Mouse (Mus musculus): ENCODE results near the gene Actr6. TPM values are rescaled to one million over a fixed set of nuclear protein-coding genes. Genes with fewer than 3 reads are reported as not detected.

Actr6 gene
- polyA plus RNA-seq, 1 experiment: 9.0 TPM

- TF ChIP-seq CTCF (IDR thresholded peaks at IDR 0.05; ENCODE audit: control insufficient read depth, insufficient read depth, insufficient replicate concordance, low read depth, low read length): no peak
- TF ChIP-seq POLR2A (IDR thresholded peaks at IDR 0.05; ENCODE audit: control insufficient read depth, low read depth, low read length): no peak
- Histone ChIP-seq H3K4me1 (ENCODE audit: control insufficient read depth, insufficient read depth, low read length) (no peaks in the 10 kb centered on the region; the same call in 1 of the 2 replicates), H3K27ac (ENCODE audit: control insufficient read depth, insufficient read depth, low read depth, low read length) (no peak overlapping the region), H3K27me3 (ENCODE audit: control insufficient read depth, insufficient read depth, low read length) (no peaks in the 10 kb centered on the region), H3K4me3 (ENCODE audit: control insufficient read depth, low read depth, low read length) (no peak overlapping the region), H3K36me3 (ENCODE audit: control insufficient read depth, insufficient read depth, low read length) (no peaks in the 10 kb centered on the region)
Measured at GRCm38 (mm10) chr10:89764457-89765121, 32.5 kb upstream of the Actr6 start.

- TF ChIP-seq CTCF (IDR thresholded peaks at IDR 0.05; ENCODE audit: control insufficient read depth, insufficient read depth, insufficient replicate concordance, low read depth, low read length): no peak
- H3K4me3 ChIP-seq (ENCODE audit: control insufficient read depth, low read depth, low read length): no peak overlapping the region
- H3K36me3 ChIP-seq (ENCODE audit: control insufficient read depth, insufficient read depth, low read length): no peaks in the 10 kb centered on the region
- H3K4me1 ChIP-seq (ENCODE audit: control insufficient read depth, insufficient read depth, low read length): no peaks in the 10 kb centered on the region
- no peak overlapping the region for H3K27ac ChIP-seq (ENCODE audit: control insufficient read depth, insufficient read depth, low read depth, low read length)
- no peaks in the 10 kb centered on the region for H3K27me3 ChIP-seq (ENCODE audit: control insufficient read depth, insufficient read depth, low read length)
Measured at GRCm38 (mm10) chr10:89760772-89761171, 28.7 kb upstream of the Actr6 start.

- Histone ChIP-seq H3K4me3 (ENCODE audit: control insufficient read depth, low read depth, low read length) (no peak overlapping the region), H3K27ac (ENCODE audit: control insufficient read depth, insufficient read depth, low read depth, low read length) (no peak overlapping the region), H3K36me3 (ENCODE audit: control insufficient read depth, insufficient read depth, low read length) (no peaks in the 10 kb centered on the region), H3K4me1 (ENCODE audit: control insufficient read depth, insufficient read depth, low read length) (no peaks in the 10 kb centered on the region), H3K27me3 (ENCODE audit: control insufficient read depth, insufficient read depth, low read length) (no peaks in the 10 kb centered on the region)
- no peak for TF ChIP-seq POLR2A (IDR thresholded peaks at IDR 0.05; ENCODE audit: control insufficient read depth, low read depth, low read length)
- TF ChIP-seq CTCF (IDR thresholded peaks at IDR 0.05; ENCODE audit: control insufficient read depth, insufficient read depth, insufficient replicate concordance, low read depth, low read length): no peak
Measured at GRCm38 (mm10) chr10:89755231-89755630, 23.1 kb upstream of the Actr6 start.

- no peak overlapping the region for H3K4me3 ChIP-seq (ENCODE audit: control insufficient read depth, low read depth, low read length)
- TF ChIP-seq CTCF (IDR thresholded peaks at IDR 0.05; ENCODE audit: control insufficient read depth, insufficient read depth, insufficient replicate concordance, low read depth, low read length): no peak
- TF ChIP-seq POLR2A (IDR thresholded peaks at IDR 0.05; ENCODE audit: control insufficient read depth, low read depth, low read length): no peak
- H3K27ac ChIP-seq (ENCODE audit: control insufficient read depth, insufficient read depth, low read depth, low read length): no peak overlapping the region
- no peaks in the 10 kb centered on the region for H3K36me3 ChIP-seq (ENCODE audit: control insufficient read depth, insufficient read depth, low read length)
- no peaks in the 10 kb centered on the region for H3K27me3 ChIP-seq (ENCODE audit: control insufficient read depth, insufficient read depth, low read length)
- peaks cover 3% of the 10 kb centered on the region for H3K4me1 ChIP-seq (ENCODE audit: control insufficient read depth, insufficient read depth, low read length)
Measured at GRCm38 (mm10) chr10:89751069-89751468, 19.0 kb upstream of the Actr6 start.

GRCm38 (mm10) chr10:89748619-89749018, 16.5 kb upstream of the Actr6 start:
- no peaks in the 10 kb centered on the region for H3K27me3 ChIP-seq (ENCODE audit: control insufficient read depth, insufficient read depth, low read length)
- no peak overlapping the region for H3K27ac ChIP-seq (ENCODE audit: control insufficient read depth, insufficient read depth, low read depth, low read length)
- TF ChIP-seq POLR2A (IDR thresholded peaks at IDR 0.05; ENCODE audit: control insufficient read depth, low read depth, low read length) (no peak), CTCF (IDR thresholded peaks at IDR 0.05; ENCODE audit: control insufficient read depth, insufficient read depth, insufficient replicate concordance, low read depth, low read length) (no peak)
- H3K36me3 ChIP-seq (ENCODE audit: control insufficient read depth, insufficient read depth, low read length): no peaks in the 10 kb centered on the region
- peaks cover 3% of the 10 kb centered on the region for H3K4me1 ChIP-seq (ENCODE audit: control insufficient read depth, insufficient read depth, low read length)
- no peak overlapping the region for H3K4me3 ChIP-seq (ENCODE audit: control insufficient read depth, low read depth, low read length)

GRCm38 (mm10) chr10:89747911-89748310, 15.8 kb upstream of the Actr6 start:
- H3K4me3 ChIP-seq (ENCODE audit: control insufficient read depth, low read depth, low read length): no peak overlapping the region
- H3K36me3 ChIP-seq (ENCODE audit: control insufficient read depth, insufficient read depth, low read length): no peaks in the 10 kb centered on the region
- H3K27me3 ChIP-seq (ENCODE audit: control insufficient read depth, insufficient read depth, low read length): no peaks in the 10 kb centered on the region
- TF ChIP-seq CTCF (IDR thresholded peaks at IDR 0.05; ENCODE audit: control insufficient read depth, insufficient read depth, insufficient replicate concordance, low read depth, low read length): no peak
- TF ChIP-seq POLR2A (IDR thresholded peaks at IDR 0.05; ENCODE audit: control insufficient read depth, low read depth, low read length): no peak
- H3K4me1 ChIP-seq (ENCODE audit: control insufficient read depth, insufficient read depth, low read length): peaks cover 3% of the 10 kb centered on the region
- H3K27ac ChIP-seq (ENCODE audit: control insufficient read depth, insufficient read depth, low read depth, low read length): no peak overlapping the region

GRCm38 (mm10) chr10:89747221-89747905, 15.3 kb upstream of the Actr6 start:
- Histone ChIP-seq H3K4me3 (ENCODE audit: control insufficient read depth, low read depth, low read length) (no peak overlapping the region; the same call in 1 of the 2 replicates), H3K27me3 (ENCODE audit: control insufficient read depth, insufficient read depth, low read length) (no peaks in the 10 kb centered on the region), H3K27ac (ENCODE audit: control insufficient read depth, insufficient read depth, low read depth, low read length) (no peak overlapping the region), H3K36me3 (ENCODE audit: control insufficient read depth, insufficient read depth, low read length) (no peaks in the 10 kb centered on the region), H3K4me1 (ENCODE audit: control insufficient read depth, insufficient read depth, low read length) (peaks cover 3% of the 10 kb centered on the region)
- TF ChIP-seq POLR2A (IDR thresholded peaks at IDR 0.05; ENCODE audit: control insufficient read depth, low read depth, low read length): no peak
- TF ChIP-seq CTCF (IDR thresholded peaks at IDR 0.05; ENCODE audit: control insufficient read depth, insufficient read depth, insufficient replicate concordance, low read depth, low read length): no peak
